Mouse (Mus musculus) mesoderm, embryonic 11.5 days (tissue): ENCODE data around the gene Gm7903.
"Not testable (repeated sequence)": the region's sequence is repeated elsewhere in the genome, so short reads cannot be mapped to it uniquely, and the experiment has no call there.

Experiments used
- DNase-seq: peaks from one replicate; pipeline ENCODE4 v3.0.0-alpha.2; 2012; ENCODE audit warnings: low read depth, low spot score

The Gm7903 gene

DNA sequence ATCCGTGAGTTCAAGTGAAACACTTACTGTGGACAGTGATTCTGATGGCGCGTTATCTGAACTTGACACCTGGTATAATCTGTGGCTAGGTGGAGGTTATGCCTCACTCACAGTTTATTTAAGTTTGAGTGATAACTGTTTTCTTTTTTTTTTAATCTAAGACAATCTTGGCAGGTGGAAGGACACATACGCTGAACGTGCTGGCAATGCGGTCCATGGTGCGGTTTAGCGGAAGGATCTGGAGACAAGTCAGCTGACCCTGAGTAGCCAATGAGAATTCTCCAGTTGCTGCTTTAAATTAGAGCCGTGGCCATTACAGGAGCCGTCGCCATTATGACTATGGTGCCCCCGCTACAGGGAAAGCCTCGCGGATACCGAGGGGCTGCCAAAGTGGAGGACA, at the start of gene Gm7903:
Gene Gm7903 (plus strand): TSS at position 301 of the 400 bp plus-strand sequence.
- DNase-seq, result not testable (repeated sequence)

DNA sequence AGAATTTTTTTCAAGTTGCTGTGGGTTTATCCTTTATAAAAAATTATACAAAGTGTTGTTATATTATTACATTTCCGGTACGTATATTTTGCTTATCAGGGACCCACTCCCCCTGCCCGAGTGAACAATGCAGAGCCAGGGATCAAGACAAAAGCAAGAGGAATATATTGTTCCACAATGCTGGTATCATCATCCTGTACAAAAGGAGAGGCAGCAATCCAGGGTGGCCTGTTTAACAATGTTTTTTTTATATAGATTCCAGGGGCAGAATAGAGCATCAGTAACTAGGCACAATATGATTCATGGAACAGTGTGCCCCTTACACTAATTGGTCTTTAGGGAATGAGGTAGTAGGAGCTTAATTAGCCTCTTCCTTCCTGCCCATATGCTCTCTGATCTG, 30.1 kb upstream of the Gm7903 start:
- DNase-seq, result not testable (repeated sequence)

- not testable (repeated sequence) for DNase-seq
Measured at GRCm38 (mm10) chrX:135421203-135421602, 12.4 kb upstream of the Gm7903 start.

DNA sequence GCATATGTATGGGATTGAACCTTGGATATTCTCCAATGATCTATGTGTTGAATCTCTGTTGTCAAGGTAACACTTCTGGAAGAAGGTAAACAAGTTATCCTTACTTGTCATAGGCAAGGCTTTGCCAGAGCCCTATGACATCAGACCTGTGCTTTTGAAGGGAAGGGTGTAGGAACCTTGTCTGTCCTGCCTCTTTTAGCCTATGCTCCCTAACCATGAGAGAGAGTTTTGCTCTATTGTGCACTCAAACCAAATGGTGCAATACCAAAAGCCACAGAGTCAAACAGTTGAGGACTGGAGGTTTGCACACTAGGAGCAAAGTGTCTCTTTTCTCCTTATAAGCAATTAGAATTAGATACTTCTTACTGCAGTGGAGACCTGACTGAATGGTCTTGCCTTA, 11.8 kb upstream of the Gm7903 start:
- not testable (repeated sequence) for DNase-seq

DNA sequence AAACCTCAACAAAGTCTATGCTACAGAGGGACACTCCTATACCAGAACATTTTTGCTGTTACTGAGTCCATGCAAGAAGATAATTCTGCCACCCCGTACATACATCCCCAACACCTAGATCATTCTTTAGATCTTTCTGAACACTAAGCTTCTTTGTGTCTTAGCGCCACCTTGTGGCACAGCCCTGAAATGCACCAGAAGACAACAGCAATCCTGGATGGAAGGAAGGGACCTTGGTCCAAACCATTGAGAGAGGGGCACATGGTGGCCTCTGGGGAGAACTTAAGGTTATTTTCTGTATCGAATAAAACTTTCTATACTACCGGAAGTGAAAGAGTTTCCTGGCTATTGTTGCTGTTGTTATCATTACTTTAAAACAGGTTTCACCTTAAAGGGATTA, 11.2 kb upstream of the Gm7903 start:
- DNase-seq, result not testable (repeated sequence)

- not testable (repeated sequence) for DNase-seq
Measured at GRCm38 (mm10) chrX:135464160-135464559, 30.5 kb downstream of the Gm7903 start.

DNA sequence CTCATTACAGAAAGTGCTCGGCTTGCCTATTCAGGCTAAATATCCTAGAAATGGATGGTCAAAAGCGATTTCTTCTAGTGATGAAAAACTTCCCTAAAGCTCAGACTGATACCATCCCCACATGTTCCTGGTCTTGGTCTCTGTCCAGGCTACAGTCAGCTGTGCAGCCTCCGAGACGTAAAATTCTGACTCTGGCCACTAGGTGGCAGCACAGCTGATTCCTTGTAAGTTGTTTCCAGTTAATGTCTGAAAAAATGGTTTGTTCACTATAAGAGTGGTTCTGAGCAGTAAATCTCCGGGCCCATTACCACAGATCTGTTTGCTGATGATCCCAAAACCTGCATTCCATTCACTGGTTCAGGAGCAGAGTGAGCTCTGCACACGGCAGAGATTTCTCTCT, 48.3 kb downstream of the Gm7903 start:
- not testable (repeated sequence) for DNase-seq

DNA sequence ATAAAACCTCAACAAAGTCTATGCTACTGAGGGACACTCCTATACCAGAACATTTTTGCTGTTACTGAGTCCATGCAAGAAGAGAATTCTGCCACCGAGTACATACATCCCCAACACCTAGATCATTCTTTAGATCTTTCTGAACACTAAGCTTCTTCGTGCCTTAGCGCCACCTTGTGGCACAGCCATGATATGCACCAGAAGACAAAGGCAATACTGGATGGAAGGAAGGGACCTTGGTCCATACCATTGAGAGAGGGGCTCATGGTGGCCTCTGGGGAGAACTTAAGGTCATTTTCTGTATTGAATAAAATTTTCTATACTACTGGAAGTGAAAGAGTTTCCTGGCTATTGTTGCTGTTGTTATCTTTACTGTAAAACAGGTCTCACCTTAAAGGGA, 49.5 kb downstream of the Gm7903 start:
- not testable (repeated sequence) for DNase-seq
